Mouse (Mus musculus) forebrain, embryonic 13.5 days (tissue): ENCODE results near the gene Hs6st1. TPM values are rescaled to one million over a fixed set of nuclear protein-coding genes. Genes with fewer than 3 reads are reported as not detected.
"Not testable (repeated sequence)": the region's sequence is repeated elsewhere in the genome, so short reads cannot be mapped to it uniquely, and the experiment has no call there.

Experiments
- ATAC-seq: fragments of 200-750 bp; cut with Nextera tagmentation; 2 replicates; pipeline ENCODE4 v1.8.0; 2017
- H3K27ac ChIP-seq: fragments of 300-500 bp; sonication (generic); 2 replicates; pipeline ENCODE4 v1.5.1; 2015; ENCODE audit warnings: inconsistent platforms, mild to moderate bottlenecking, moderate library complexity
- H3K27me3 ChIP-seq: fragments of 300-500 bp; sonication (generic); 2 replicates; pipeline ENCODE4 v1.6.1; 2015; ENCODE audit warnings: mild to moderate bottlenecking, inconsistent platforms
- H3K36me3 ChIP-seq: fragments of 300-500 bp; sonication (generic); 2 replicates; pipeline ENCODE4 v1.6.1; 2015; ENCODE audit warnings: mild to moderate bottlenecking, inconsistent platforms; ENCODE audit not compliant: poor library complexity, severe bottlenecking
- H3K4me1 ChIP-seq: fragments of 300-500 bp; sonication (generic); 2 replicates; pipeline ENCODE4 v1.6.1; 2015; ENCODE audit warnings: inconsistent platforms
- H3K4me2 ChIP-seq: fragments of 300-500 bp; sonication (generic); 2 replicates; pipeline ENCODE4 v1.6.1; 2015; ENCODE audit warnings: inconsistent platforms, mild to moderate bottlenecking, moderate library complexity
- H3K4me3 ChIP-seq: fragments of 300-500 bp; sonication (generic); 2 replicates; pipeline ENCODE4 v1.5.1; 2015; ENCODE audit warnings: mild to moderate bottlenecking, inconsistent platforms
- H3K9ac ChIP-seq: fragments of 300-500 bp; sonication (generic); 2 replicates; pipeline ENCODE4 v1.6.1; 2015; ENCODE audit warnings: mild to moderate bottlenecking, inconsistent platforms
- H3K9me3 ChIP-seq: fragments of 300-500 bp; sonication (generic); replicated peaks from 2 replicates; pipeline ENCODE4 v1.6.1; 2016; ENCODE audit warnings: inconsistent platforms
- WGBS: fragments of 180-500 bp; shearing (Covaris S2); methylation state at CpG from one replicate; pipeline ENCODE4 v1.1.7; 2015; 5-methylcytosine and 5-hydroxymethylcytosine counted together
- polyA plus RNA-seq: library from polyadenylated mRNA; unstranded; fragments of >200 nt; fragmentation: Nextera tagmentation; extraction: Ambion mirVana; gene quantifications from 2 replicates; pipeline ENCODE4 v1.2.1, GENCODE M21; 2015

Hs6st1 gene
- 5.2 and 5.4 TPM in 2 replicates for polyA plus RNA-seq

- peak within 1 kb of the TSS; percentile 98 for H3K4me2 ChIP-seq
- peak within 1 kb of the TSS; percentile 82 for H3K4me3 ChIP-seq
- H3K27ac ChIP-seq = peak within 1 kb of the TSS; percentile 66
- H3K9ac ChIP-seq = peak within 1 kb of the TSS; percentile 85
- ATAC-seq = peak; percentile 94
- under 1% methylated on average over 37 of the region's 55 CpGs for WGBS
- H3K36me3 ChIP-seq = no peaks in the 10 kb centered on the region
- H3K4me1 ChIP-seq = peaks cover 60% of the 10 kb centered on the region
- no peaks in the 10 kb centered on the region for H3K9me3 ChIP-seq
- peaks cover 14% of the 10 kb centered on the region; the same call in 1 of the 2 replicates for H3K27me3 ChIP-seq
These were observed at the start of gene Hs6st1 for GRCm38 (mm10) chr1:36068076-36068475. TSS of gene Hs6st1 (plus strand) at chr1:36068400.

DNA sequence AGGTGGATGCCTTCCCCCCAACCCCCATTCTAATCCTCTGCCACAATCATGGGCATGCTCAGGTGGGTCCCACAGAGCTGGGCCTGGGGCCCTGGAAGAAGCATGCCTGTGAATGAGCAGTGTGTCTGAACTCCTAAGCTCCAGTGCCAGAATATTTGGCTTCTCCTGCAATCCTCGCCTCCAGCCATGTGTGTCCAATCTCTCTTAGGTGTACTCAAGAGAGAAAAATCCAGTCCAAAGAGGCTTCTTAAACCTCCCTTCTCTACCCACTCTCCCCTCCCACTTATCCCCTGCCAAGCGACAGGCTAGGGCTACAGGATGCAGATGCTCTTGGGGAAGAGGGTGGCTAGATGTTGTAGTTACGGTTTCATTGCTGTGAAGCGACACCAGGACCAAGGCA is 49.6 kb upstream of the Hs6st1 start:
- no peak overlapping the region for H3K4me3 ChIP-seq
- 85% methylated on average over 4 of the region's 4 CpGs for WGBS
- no peak for ATAC-seq
- H3K4me2 ChIP-seq = no peak overlapping the region
- H3K27ac ChIP-seq = no peak overlapping the region
- H3K9me3 ChIP-seq = peaks cover 7% of the 10 kb centered on the region; the same call in 1 of the 2 replicates
- H3K27me3 ChIP-seq = no peaks in the 10 kb centered on the region
- H3K9ac ChIP-seq = no peak overlapping the region
- H3K36me3 ChIP-seq = no peaks in the 10 kb centered on the region
- H3K4me1 ChIP-seq = peaks cover 11% of the 10 kb centered on the region

GRCm38 (mm10) chr1:36019161-36019560 is 49.0 kb upstream of the Hs6st1 start:
- 96% methylated on average over 2 of the region's 2 CpGs for WGBS

GRCm38 (mm10) chr1:36020315-36020714 is 47.9 kb upstream of the Hs6st1 start:
- no peak for ATAC-seq
- Histone ChIP-seq H3K4me2 (no peak overlapping the region), H3K9ac (no peak overlapping the region), H3K4me1 (peaks cover 11% of the 10 kb centered on the region), H3K9me3 (peaks cover 7% of the 10 kb centered on the region; the same call in 1 of the 2 replicates), H3K27ac (no peak overlapping the region), H3K27me3 (no peaks in the 10 kb centered on the region), H3K36me3 (no peaks in the 10 kb centered on the region), H3K4me3 (no peak overlapping the region)
- WGBS = 95% methylated on average over 4 of the region's 4 CpGs

More at GRCm38 (mm10) chr1:36019161-36019560, 49.0 kb upstream of the Hs6st1 start:
- Histone ChIP-seq H3K36me3 (no peaks in the 10 kb centered on the region), H3K4me3 (no peak overlapping the region), H3K9me3 (peaks cover 7% of the 10 kb centered on the region; the same call in 1 of the 2 replicates), H3K4me1 (peaks cover 11% of the 10 kb centered on the region), H3K4me2 (no peak overlapping the region), H3K9ac (no peak overlapping the region), H3K27ac (no peak overlapping the region), H3K27me3 (no peaks in the 10 kb centered on the region)
- ATAC-seq = no peak

GRCm38 (mm10) chr1:36030421-36030821 is 37.8 kb upstream of the Hs6st1 start:
- no peak for ATAC-seq
- H3K27ac ChIP-seq = no peak overlapping the region

DNA sequence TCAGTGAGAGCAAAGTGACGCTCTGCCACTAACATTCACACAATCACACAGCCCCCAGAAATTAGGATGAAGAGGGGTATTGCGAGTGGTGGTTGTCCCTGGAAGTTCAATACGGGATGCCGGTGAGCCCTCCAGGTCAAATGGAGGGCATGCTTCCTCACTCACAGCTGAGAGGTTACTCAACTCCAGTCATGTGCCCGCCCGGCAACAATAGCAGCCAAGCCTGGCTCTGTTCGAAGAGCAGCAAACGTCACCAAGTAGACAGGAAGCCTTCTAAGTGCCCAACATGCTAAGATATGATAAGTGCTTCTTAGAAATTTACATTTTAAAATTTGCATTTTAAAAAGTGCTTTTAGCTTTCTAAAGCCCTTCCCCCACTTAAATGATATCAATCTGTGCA is 29.4 kb upstream of the Hs6st1 start:
- Histone ChIP-seq H3K9me3 (no peaks in the 10 kb centered on the region), H3K4me1 (no peaks in the 10 kb centered on the region), H3K36me3 (no peaks in the 10 kb centered on the region), H3K4me3 (no peak overlapping the region), H3K4me2 (no peak overlapping the region), H3K27ac (no peak overlapping the region), H3K9ac (no peak overlapping the region), H3K27me3 (no peaks in the 10 kb centered on the region)
- 0 out of 2 replicates have a peak, but pooled peaks have one; percentile 19 for ATAC-seq
- WGBS = 92% methylated on average over 8 of the region's 8 CpGs

More at GRCm38 (mm10) chr1:36030421-36030821, 37.8 kb upstream of the Hs6st1 start:
- Histone ChIP-seq H3K9ac (no peak overlapping the region), H3K4me2 (no peak overlapping the region), H3K4me3 (no peak overlapping the region), H3K4me1 (no peaks in the 10 kb centered on the region), H3K9me3 (no peaks in the 10 kb centered on the region), H3K27me3 (no peaks in the 10 kb centered on the region), H3K36me3 (no peaks in the 10 kb centered on the region)
- WGBS = 74% methylated on average over 10 of the region's 10 CpGs

DNA sequence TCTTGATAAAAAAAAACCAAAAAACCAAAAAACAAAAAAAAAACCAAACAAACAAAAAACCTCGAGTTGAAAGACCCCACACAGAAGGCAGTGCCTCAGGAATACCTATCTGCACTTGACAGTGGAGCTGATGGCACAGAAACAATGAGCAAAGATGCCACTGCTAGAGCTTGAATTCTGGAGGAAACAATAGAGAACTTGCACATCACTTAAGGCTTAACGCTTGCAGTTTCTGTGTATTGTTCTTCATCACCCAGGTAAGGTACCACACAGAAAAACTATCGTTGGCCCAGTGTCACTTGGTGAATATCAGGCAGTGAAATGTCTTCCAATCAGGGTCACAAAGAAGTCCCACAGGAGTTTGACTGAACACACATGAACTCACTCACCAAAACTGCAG is 26.1 kb upstream of the Hs6st1 start:
- H3K4me2 ChIP-seq = no peak overlapping the region
- ATAC-seq = no peak
- H3K9ac ChIP-seq = no peak overlapping the region
- H3K4me1 ChIP-seq = no peaks in the 10 kb centered on the region
- no peaks in the 10 kb centered on the region for H3K27me3 ChIP-seq
- H3K4me3 ChIP-seq = no peak overlapping the region
- 79% methylated on average over 3 of the region's 3 CpGs for WGBS
- H3K9me3 ChIP-seq = no peaks in the 10 kb centered on the region
- no peaks in the 10 kb centered on the region for H3K36me3 ChIP-seq
- H3K27ac ChIP-seq = no peak overlapping the region

- H3K27ac ChIP-seq, H3K9ac ChIP-seq, H3K36me3 ChIP-seq, H3K4me3 ChIP-seq, H3K9me3 ChIP-seq, H3K4me1 ChIP-seq, H3K4me2 ChIP-seq, ATAC-seq, H3K27me3 ChIP-seq: not testable (repeated sequence)
- WGBS = 97% methylated on average over 5 of the region's 5 CpGs
These were observed 24.4 kb upstream of the Hs6st1 start for GRCm38 (mm10) chr1:36043793-36044192.

DNA sequence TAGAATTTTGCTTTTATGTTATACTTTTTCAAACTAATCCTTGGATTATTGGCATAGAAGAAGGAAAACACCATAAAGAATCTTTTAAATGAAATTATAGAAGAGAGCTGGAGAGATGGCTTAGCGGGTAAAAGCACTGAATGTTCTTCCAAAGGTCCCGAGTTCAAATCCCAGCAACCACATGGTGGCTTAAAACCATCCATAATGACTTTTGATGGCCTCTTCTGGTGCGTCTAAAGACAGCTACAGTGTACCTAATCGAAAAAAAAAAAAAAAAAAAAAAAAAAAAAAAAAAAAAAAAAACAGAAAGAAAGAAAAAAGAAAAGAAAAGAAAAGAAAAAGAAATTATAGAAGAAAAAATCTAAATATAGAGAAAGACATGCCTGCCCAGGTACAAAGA is 23.9 kb upstream of the Hs6st1 start:
- Histone ChIP-seq H3K27me3 (no peaks in the 10 kb centered on the region), H3K27ac (no peak overlapping the region), H3K4me1 (no peaks in the 10 kb centered on the region), H3K9ac (no peak overlapping the region), H3K4me3 (no peak overlapping the region), H3K36me3 (no peaks in the 10 kb centered on the region), H3K4me2 (no peak overlapping the region), H3K9me3 (no peaks in the 10 kb centered on the region)
- WGBS = 95% methylated on average over 4 of the region's 4 CpGs
- no peak for ATAC-seq

DNA sequence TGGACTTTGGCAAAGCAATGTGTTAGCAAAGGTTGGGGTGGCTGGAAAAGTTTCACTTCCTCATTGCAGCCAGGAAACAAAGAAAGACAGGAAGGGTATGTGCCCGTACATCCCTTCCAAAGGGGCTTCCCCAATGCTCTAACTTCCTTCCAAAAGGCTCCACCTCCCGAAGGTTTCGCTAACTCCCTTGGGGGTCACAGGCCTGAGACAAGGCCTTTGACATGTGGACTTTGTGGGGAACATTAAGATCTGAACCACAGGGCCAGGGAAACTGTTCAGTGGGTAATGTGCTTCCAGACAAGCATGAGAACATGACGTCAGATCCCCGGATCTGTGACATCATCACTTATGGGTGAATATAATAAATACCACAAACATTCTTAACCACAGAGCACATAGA is 15.5 kb upstream of the Hs6st1 start:
- H3K36me3 ChIP-seq = no peaks in the 10 kb centered on the region
- H3K9ac ChIP-seq = no peak overlapping the region
- no peaks in the 10 kb centered on the region for H3K4me1 ChIP-seq
- no peak for ATAC-seq
- no peak overlapping the region for H3K4me2 ChIP-seq
- no peak overlapping the region for H3K27ac ChIP-seq
- H3K27me3 ChIP-seq = no peaks in the 10 kb centered on the region
- WGBS = 92% methylated on average over 5 of the region's 5 CpGs
- no peak overlapping the region for H3K4me3 ChIP-seq
- H3K9me3 ChIP-seq = no peaks in the 10 kb centered on the region

DNA sequence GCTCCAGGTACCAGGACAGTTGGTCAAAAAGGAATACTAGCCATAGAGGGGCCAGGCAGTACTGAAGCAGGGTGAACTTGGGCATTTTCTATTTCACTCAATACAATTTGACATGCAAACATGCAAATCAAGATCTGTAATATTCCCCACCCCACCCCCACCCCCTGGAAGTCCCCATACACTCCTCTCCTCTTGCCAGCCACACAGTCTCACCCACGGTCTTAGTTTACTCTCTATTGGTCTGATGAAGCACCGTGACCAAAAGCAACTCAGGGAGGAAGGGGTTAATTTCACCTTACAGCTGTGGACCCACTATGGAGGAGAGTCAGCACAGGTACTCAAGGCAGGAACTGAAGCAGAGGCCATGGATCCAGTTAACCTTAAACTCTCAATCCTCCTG is 14.6 kb upstream of the Hs6st1 start:
- WGBS = 94% methylated on average over 2 of the region's 2 CpGs
- Histone ChIP-seq H3K4me1 (no peaks in the 10 kb centered on the region), H3K9ac (no peak overlapping the region), H3K27ac (no peak overlapping the region), H3K9me3 (no peaks in the 10 kb centered on the region), H3K27me3 (no peaks in the 10 kb centered on the region), H3K36me3 (no peaks in the 10 kb centered on the region), H3K4me2 (no peak overlapping the region), H3K4me3 (no peak overlapping the region)
- ATAC-seq = no peak

DNA sequence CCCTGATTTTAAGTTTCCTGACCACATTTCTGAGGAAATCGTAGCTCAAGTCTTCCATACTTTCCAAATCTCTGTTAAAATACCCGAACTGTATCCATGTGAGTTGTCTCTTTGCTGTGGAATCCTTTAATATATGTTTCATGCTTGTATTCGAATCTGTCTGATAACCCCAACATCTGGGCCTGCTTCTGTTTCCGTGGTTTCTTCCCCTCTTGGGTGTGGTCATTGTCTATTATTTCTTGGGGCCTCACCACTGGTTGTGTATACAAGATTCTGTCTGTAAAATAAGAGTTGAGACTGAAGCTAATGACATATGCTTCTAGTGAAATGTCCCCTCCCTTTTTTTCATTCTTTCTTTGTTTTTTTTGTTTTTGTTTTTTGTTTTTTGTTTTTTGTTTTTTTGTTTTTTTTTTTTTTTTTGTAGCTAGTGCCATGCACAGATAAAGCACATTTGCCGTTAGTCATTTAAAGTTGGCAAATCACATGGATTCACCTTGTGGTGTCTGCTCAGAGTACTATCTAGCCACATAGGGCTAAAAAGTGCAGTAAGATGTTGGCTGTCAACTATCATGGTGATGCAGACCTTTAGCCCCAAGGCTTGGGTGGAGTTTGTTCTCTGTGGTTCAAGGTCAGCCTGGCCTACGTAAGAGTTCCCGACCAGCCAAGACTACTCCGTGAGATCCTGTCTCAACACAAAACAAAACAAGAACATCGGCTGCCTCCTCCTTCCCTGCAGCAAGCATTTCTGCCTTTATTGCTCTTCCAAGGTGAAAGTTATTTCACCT is 13.8 kb upstream of the Hs6st1 start:
- Histone ChIP-seq H3K4me3 (no peak overlapping the region), H3K9ac (no peak overlapping the region), H3K9me3 (no peaks in the 10 kb centered on the region), H3K4me2 (no peak overlapping the region), H3K27ac (no peak overlapping the region), H3K4me1 (peaks cover under 1% of the 10 kb centered on the region; the same call in 1 of the 2 replicates), H3K36me3 (no peaks in the 10 kb centered on the region), H3K27me3 (0 out of 2 replicates have a peak, but pooled peaks cover 3% of the 10 kb centered on the region)
- WGBS = 88% methylated on average over 9 of the region's 9 CpGs
- no peak for ATAC-seq
